Mouse (Mus musculus): Measurements from ENCODE around the gene Prkra. TPM values are rescaled to one million over a fixed set of nuclear protein-coding genes. Genes with fewer than 3 reads are reported as not detected.
A peak's percentile ranks its signal among the peaks of the same experiment; 100 is the strongest.

Prkra gene
- polyA plus RNA-seq, 1 experiment: 35.1 TPM

DNA sequence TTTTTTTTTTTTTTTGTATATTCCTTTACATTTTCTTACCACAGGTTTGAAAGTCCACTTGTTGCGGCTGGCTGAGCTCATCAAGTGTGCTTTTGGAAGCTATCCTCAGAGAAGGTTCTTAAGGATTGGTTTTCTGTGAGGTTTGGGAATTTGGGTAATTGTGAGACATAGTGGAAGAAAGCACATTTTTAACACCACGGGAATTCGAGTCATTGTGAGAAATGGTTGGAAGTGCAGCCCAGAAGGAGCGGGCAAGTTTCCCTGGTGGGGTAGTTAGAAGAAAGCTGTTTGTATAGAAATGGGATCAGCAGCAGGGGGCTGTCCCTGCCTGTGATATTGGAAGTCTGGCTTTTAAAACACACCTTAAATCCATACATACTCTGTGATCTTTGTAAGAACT, 28.1 kb upstream of the Prkra start:
- H3K27ac ChIP-seq (ENCODE audit: insufficient read depth, low read length): peak overlapping the region; percentile 74
- 0 out of 2 replicates have a peak, but pooled peaks cover 4% of the 10 kb centered on the region for H3K4me1 ChIP-seq (ENCODE audit: control insufficient read depth, insufficient read depth, low read length)
- peak overlapping the region; percentile 99 for H3K4me3 ChIP-seq (ENCODE audit: insufficient read depth, low read length)
- TF ChIP-seq CTCF (IDR thresholded peaks at IDR 0.05; ENCODE audit: borderline replicate concordance, insufficient read depth, low read length) (no peak), POLR2A (IDR thresholded peaks at IDR 0.05; ENCODE audit: low read depth, low read length) (no peak)

DNA sequence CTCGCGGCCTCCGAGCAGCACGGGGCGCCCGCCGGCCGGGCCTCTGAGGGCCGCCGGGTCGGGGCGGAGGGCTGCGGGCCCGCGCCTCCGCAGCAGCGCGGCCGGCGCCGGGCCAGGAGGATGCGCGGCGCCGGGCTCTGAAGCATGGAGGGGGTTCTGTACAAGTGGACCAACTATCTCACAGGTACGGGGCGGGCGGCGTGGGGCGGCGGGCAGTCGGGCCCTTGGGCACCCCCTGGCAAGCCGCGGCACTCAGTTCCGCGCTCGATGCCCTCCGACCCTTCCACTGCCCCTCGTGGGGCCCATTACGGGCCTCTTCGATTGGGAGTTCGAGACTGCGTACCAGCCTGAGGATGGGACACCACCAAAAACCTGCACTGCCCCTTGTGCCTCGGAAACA, 27.6 kb upstream of the Prkra start:
- Histone ChIP-seq H3K4me3 (ENCODE audit: insufficient read depth, low read length) (peak overlapping the region; percentile 99), H3K4me1 (ENCODE audit: control insufficient read depth, insufficient read depth, low read length) (0 out of 2 replicates have a peak, but pooled peaks cover 4% of the 10 kb centered on the region), H3K27ac (ENCODE audit: insufficient read depth, low read length) (no peak overlapping the region)
- no peak for TF ChIP-seq CTCF (IDR thresholded peaks at IDR 0.05; ENCODE audit: borderline replicate concordance, insufficient read depth, low read length)
- no peak for TF ChIP-seq POLR2A (IDR thresholded peaks at IDR 0.05; ENCODE audit: low read depth, low read length)

DNA sequence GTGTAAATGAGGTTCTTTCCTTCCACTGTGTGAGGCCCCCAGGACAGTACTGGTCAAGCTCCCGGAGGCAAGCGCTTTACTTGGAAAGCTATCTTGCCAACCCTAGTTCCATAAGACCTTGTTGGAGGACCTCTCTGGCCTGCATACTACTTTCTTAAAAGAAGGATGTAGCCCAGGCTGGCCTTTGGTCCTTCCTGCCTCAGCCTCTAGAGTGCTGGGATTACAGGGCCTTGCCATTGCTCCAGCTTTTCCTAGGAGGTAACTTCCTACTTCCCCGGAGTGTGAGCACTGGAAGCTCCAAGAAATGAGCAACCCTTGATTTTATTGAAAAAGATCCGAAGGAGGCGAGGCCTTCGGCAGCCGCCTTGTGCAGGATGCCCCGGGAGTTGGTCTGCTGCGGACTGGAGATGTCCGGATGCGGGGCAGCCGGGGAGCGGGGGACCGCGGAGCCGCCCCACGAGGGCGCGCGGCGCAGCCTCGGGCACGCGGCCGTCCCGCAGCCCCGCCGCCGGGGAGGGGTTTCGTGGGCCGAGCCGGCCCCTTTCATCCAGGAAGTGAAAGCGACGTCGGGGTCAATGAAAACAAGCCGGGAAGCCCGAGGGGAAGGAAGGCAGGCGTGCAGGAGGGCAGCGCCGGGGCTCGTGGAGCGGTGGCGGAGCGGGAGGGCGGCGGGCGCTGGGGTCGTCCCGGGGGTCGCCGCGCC, 27.1 kb upstream of the Prkra start, which contains the start of gene Plekha3:
Gene Plekha3 (plus strand): TSS at position 557 of the 703 bp plus-strand sequence.
- 0 out of 2 replicates have a peak, but pooled peaks cover 4% of the 10 kb centered on the region for H3K4me1 ChIP-seq (ENCODE audit: control insufficient read depth, insufficient read depth, low read length)
- no peak for TF ChIP-seq CTCF (IDR thresholded peaks at IDR 0.05; ENCODE audit: borderline replicate concordance, insufficient read depth, low read length)
- peak; percentile 68 for TF ChIP-seq POLR2A (IDR thresholded peaks at IDR 0.05; ENCODE audit: low read depth, low read length)
- H3K27ac ChIP-seq (ENCODE audit: insufficient read depth, low read length): peak within 1 kb of the TSS; percentile 74

DNA sequence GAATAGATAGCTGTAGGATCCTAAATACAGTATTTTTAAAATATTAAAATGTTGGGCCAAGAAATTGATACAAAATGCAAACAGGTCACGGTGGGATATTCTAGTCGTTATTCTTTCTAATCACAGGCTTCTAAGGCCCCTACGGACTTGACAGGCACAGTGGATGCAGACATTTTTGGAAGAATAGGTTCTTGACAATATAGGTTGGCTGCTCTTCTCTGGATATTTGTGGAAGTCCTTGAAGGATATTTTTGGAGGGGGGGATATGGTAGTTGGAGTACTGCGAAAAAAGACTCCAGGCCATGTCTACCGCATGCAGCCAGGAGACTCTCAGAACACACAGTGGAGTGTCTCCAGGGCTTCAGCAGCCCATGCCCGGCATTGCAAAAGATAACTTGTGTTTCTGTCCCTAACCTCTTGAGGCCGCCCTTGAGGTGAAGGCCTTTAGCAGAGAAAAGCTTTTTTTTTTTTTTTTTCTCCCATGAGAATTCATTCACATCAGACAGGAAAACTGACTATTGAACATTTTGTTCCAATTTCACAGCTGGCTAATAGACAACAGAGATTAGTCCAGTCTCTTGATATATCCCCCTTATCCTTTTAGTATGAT, 25.8 kb upstream of the Prkra start:
- H3K27ac ChIP-seq (ENCODE audit: insufficient read depth, low read length): no peak overlapping the region
- no peak for TF ChIP-seq CTCF (IDR thresholded peaks at IDR 0.05; ENCODE audit: borderline replicate concordance, insufficient read depth, low read length)
- TF ChIP-seq POLR2A (IDR thresholded peaks at IDR 0.05; ENCODE audit: low read depth, low read length): no peak
- no peak overlapping the region for H3K4me3 ChIP-seq (ENCODE audit: insufficient read depth, low read length)
- H3K4me1 ChIP-seq (ENCODE audit: control insufficient read depth, insufficient read depth, low read length): 0 out of 2 replicates have a peak, but pooled peaks cover 4% of the 10 kb centered on the region

More for the DNA sequence above, 27.1 kb upstream of the Prkra start, which contains the start of gene Plekha3:
- peak within 1 kb of the TSS; percentile 99 for H3K4me3 ChIP-seq (ENCODE audit: insufficient read depth, low read length)

DNA sequence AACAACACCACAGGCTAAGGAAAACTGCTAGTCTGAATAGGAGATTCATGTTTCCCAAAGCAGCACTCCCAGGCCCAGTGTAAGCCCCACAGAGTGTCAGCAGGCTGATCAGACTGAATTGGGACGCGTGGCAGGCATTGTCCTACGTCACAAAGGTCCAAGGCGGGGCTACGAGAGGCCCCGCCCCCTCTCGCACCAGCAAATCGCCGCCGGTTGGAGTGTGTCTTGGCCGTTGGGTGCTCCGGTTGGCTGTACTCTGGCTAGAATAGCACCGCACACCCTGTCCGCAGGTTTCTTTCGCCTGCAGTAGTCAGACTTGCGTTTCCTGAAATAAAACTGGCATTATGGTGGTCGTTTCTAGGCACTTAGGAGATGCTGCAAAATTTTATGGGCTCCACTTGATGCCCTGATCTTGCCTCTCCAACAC, 25.2 kb upstream of the Prkra start, which contains the start of gene Fkbp7:
Gene Fkbp7 (minus strand): TSS at position 151 of the 427 bp plus-strand sequence.
- H3K4me1 ChIP-seq (ENCODE audit: control insufficient read depth, insufficient read depth, low read length): 0 out of 2 replicates have a peak, but pooled peaks cover 4% of the 10 kb centered on the region
- TF ChIP-seq POLR2A (IDR thresholded peaks at IDR 0.05; ENCODE audit: low read depth, low read length) (peak; percentile 99), CTCF (IDR thresholded peaks at IDR 0.05; ENCODE audit: borderline replicate concordance, insufficient read depth, low read length) (no peak)
- peak within 1 kb of the TSS; percentile 55 for H3K4me3 ChIP-seq (ENCODE audit: insufficient read depth, low read length)
- H3K27ac ChIP-seq (ENCODE audit: insufficient read depth, low read length): peak within 1 kb of the TSS; percentile 76

DNA sequence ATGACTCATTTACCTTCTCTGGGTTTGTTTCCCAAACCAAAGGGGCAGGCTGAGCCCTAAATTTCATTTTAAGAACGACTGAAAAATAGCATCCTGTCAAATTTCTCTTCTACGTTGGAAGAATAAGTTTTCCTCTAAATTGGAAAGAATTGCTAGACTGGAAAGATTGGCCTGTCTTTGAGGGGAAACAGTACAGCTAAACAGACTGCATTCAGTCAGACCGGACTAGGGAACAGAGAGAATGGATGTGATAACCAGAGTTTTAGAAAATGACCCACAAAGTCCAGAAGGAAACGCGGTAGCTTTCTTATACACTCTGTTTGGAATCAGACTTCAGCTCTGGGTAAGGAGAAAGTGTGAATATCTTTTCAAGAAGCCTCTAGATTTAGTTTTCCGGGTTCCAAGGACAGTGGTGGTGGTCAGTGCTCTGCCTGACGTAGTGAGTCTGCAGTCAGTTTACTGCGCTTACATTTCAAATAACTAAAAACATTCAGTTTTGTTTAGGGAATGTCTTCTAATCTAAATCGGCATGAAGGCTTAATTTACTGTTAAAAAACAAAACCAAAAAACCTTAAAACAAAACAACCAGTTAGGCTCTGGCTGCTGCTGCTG, 24.4 kb upstream of the Prkra start:
- H3K4me3 ChIP-seq (ENCODE audit: insufficient read depth, low read length): peak overlapping the region; percentile 55
- TF ChIP-seq CTCF (IDR thresholded peaks at IDR 0.05; ENCODE audit: borderline replicate concordance, insufficient read depth, low read length) (no peak), POLR2A (IDR thresholded peaks at IDR 0.05; ENCODE audit: low read depth, low read length) (no peak)
- H3K27ac ChIP-seq (ENCODE audit: insufficient read depth, low read length): peak overlapping the region; percentile 76
- peaks cover 8% of the 10 kb centered on the region; the same call in 1 of the 2 replicates for H3K4me1 ChIP-seq (ENCODE audit: control insufficient read depth, insufficient read depth, low read length)

DNA sequence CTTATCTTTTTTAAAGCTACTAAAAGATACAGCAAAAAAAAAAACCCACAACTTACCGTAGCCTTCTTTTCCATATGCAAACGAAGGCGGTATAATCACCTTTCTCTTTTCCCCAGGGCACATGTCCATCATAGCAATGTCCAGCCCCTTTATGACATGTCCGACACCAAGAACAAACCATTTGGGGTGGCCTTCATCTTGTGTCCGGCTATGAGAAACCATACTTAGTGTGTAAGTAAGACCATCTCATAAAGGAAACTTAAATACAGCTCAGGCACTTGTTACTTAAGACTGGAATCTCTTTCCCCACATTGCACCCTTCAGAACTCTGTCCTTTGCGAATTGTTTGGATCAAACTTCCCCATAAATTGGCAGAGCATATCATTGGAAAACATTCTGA, 23.8 kb upstream of the Prkra start:
- peak overlapping the region; percentile 76; the same call in 1 of the 2 replicates for H3K27ac ChIP-seq (ENCODE audit: insufficient read depth, low read length)
- no peak for TF ChIP-seq POLR2A (IDR thresholded peaks at IDR 0.05; ENCODE audit: low read depth, low read length)
- no peak for TF ChIP-seq CTCF (IDR thresholded peaks at IDR 0.05; ENCODE audit: borderline replicate concordance, insufficient read depth, low read length)
- H3K4me3 ChIP-seq (ENCODE audit: insufficient read depth, low read length): peak overlapping the region; percentile 55

DNA sequence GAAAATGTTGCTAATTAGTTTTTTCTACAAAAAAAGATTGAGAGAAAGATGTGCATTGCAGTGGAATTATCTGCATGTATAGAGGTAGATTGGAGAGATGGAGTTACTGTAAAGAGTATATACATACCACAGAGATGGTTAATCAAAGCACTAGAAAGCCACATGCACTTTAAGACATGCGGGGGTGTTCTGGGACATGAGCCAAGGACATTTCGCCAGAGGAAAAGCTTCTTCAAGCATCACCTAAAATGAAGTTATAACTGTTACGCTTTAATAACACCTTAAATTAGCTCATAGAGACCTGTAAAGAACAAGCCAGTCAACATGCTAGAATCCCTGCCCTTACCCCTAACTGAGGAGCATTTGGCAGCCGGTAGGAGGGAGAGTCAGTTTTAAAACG, 19.4 kb upstream of the Prkra start:
- TF ChIP-seq CTCF (IDR thresholded peaks at IDR 0.05; ENCODE audit: borderline replicate concordance, insufficient read depth, low read length) (no peak), POLR2A (IDR thresholded peaks at IDR 0.05; ENCODE audit: low read depth, low read length) (no peak)
- H3K4me3 ChIP-seq (ENCODE audit: insufficient read depth, low read length): no peak overlapping the region
- no peak overlapping the region for H3K27ac ChIP-seq (ENCODE audit: insufficient read depth, low read length)
- peaks cover 5% of the 10 kb centered on the region; the same call in 1 of the 2 replicates for H3K4me1 ChIP-seq (ENCODE audit: control insufficient read depth, insufficient read depth, low read length)

More for the DNA sequence above, 23.8 kb upstream of the Prkra start:
- peaks cover 8% of the 10 kb centered on the region; the same call in 1 of the 2 replicates for H3K4me1 ChIP-seq (ENCODE audit: control insufficient read depth, insufficient read depth, low read length)

DNA sequence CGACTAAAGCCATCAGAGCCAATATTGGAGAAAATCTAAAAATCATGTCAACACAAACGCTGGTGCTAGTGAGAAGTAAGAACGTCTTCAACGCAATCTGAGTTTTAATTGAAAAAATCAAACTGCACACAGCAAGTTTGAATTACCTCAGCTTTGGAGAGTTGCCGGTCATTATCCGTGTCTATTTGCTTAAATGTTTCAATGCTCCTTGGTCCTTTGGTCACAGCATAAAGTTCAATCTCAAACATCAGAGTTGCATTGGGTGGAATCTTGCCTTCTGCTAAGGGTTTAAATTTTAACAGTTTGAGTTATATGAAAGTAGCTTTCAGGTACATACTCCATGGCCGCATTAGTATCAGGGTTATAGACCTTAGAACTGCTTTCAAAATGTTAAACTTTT, 17.7 kb upstream of the Prkra start:
- Histone ChIP-seq H3K4me3 (ENCODE audit: insufficient read depth, low read length) (no peak overlapping the region), H3K4me1 (ENCODE audit: control insufficient read depth, insufficient read depth, low read length) (peaks cover 5% of the 10 kb centered on the region; the same call in 1 of the 2 replicates), H3K27ac (ENCODE audit: insufficient read depth, low read length) (no peak overlapping the region)
- no peak for TF ChIP-seq CTCF (IDR thresholded peaks at IDR 0.05; ENCODE audit: borderline replicate concordance, insufficient read depth, low read length)
- TF ChIP-seq POLR2A (IDR thresholded peaks at IDR 0.05; ENCODE audit: low read depth, low read length): no peak

Measured in embryonic fibroblast, embryonic 13.5 days (primary cell).